Mouse (Mus musculus): ENCODE data around the gene Ccnd3. TPM values are rescaled to one million over a fixed set of nuclear protein-coding genes. Genes with fewer than 3 reads are reported as not detected.

Gene Ccnd3
- polyA plus RNA-seq, 1 experiment, result 181 TPM

DNA sequence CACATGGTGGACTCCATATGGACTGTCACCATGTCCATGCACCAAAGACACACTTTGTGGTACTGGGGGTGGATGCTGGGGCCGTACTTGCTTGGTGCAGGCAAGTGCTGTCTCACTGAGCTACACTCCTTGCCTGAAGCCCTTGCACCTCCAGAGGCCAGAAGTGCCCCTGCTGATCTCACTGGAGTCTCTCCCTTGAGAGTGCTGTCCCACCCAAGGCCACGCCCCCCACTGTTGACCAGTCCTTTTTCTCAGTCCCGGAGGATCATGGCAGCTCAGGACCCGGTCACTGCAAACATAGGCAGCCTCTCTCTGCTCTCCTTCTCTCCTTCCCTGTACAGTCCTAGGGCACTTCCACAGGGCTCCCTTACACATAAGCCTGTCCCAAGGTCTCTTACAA lies 30.6 kb upstream of the Ccnd3 start:
- H3K9ac ChIP-seq (ENCODE audit: low read depth, poor library complexity, severe bottlenecking), result no peak overlapping the region
- no peak overlapping the region for H3K4me3 ChIP-seq (ENCODE audit: low read depth, low read length)
- no peak for TF ChIP-seq POLR2A (IDR thresholded peaks at IDR 0.05; ENCODE audit: insufficient read depth, low read length)
- no peak for TF ChIP-seq CTCF (IDR thresholded peaks at IDR 0.05; ENCODE audit: low read depth, low read length)
- TF ChIP-seq EP300 (IDR thresholded peaks at IDR 0.05; ENCODE audit: insufficient read depth, low read depth, low read length), result no peak
- H3K4me1 ChIP-seq (ENCODE audit: control insufficient read depth, insufficient read depth, low read length), result peaks cover 9% of the 10 kb centered on the region
- H3K36me3 ChIP-seq (ENCODE audit: control insufficient read depth, insufficient read depth, low read length, poor library complexity, severe bottlenecking), result no peaks in the 10 kb centered on the region
- H3K27me3 ChIP-seq (ENCODE audit: control insufficient read depth, insufficient read depth, low read length, poor library complexity, severe bottlenecking), result no peaks in the 10 kb centered on the region
- H3K27ac ChIP-seq (ENCODE audit: insufficient read depth, low read length), result no peak overlapping the region
- H3K9me3 ChIP-seq (replicated peaks; ENCODE audit: control insufficient read depth, insufficient read depth, low read length, poor library complexity, severe bottlenecking), result no peaks in the 10 kb centered on the region

DNA sequence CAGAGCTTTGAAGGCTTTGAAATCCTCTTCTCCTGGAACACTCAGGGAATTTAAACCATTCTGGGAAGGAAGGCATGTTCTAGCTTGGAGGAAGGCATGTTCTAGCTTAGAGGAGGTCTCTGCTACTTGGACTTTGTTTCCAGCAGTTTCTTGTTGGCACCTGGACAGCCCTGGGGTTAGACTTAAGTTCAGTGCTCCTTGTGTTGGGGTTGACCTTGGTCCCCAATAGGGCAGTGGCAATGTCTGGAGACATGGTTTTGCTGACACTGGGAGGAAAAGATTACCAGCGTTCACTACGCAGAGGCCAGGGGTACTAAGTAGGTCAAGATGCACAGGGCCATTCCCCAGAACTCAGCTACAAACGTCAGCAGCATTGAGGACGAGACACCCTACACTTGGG lies 29.7 kb upstream of the Ccnd3 start:
- no peak overlapping the region for H3K4me3 ChIP-seq (ENCODE audit: low read depth, low read length)
- H3K27me3 ChIP-seq (ENCODE audit: control insufficient read depth, insufficient read depth, low read length, poor library complexity, severe bottlenecking), result no peaks in the 10 kb centered on the region
- H3K4me1 ChIP-seq (ENCODE audit: control insufficient read depth, insufficient read depth, low read length), result peaks cover 9% of the 10 kb centered on the region
- H3K9me3 ChIP-seq (replicated peaks; ENCODE audit: control insufficient read depth, insufficient read depth, low read length, poor library complexity, severe bottlenecking), result no peaks in the 10 kb centered on the region
- TF ChIP-seq EP300 (IDR thresholded peaks at IDR 0.05; ENCODE audit: insufficient read depth, low read depth, low read length) (no peak), CTCF (IDR thresholded peaks at IDR 0.05; ENCODE audit: low read depth, low read length) (no peak), POLR2A (IDR thresholded peaks at IDR 0.05; ENCODE audit: insufficient read depth, low read length) (no peak)
- H3K36me3 ChIP-seq (ENCODE audit: control insufficient read depth, insufficient read depth, low read length, poor library complexity, severe bottlenecking), result no peaks in the 10 kb centered on the region
- no peak overlapping the region for H3K9ac ChIP-seq (ENCODE audit: low read depth, poor library complexity, severe bottlenecking)
- H3K27ac ChIP-seq (ENCODE audit: insufficient read depth, low read length), result no peak overlapping the region

DNA sequence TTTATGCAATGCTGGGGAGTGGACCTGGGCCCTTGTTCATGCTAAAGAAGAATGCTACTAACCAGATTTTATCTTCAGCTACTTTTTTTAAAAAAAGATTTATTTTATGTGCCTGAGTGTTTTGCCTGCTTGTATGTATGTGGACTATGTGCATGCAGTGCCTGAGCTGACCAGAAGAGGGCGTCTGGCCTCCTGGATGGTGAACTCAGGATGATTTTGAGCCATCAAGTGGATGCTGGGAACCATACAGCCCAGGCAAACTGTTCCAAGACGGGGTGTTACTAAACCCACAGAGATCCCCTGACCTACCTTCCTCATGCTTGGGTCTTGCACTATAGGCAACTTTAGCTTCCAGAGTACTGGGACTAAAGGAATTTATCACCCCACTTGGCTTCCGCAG lies 29.1 kb upstream of the Ccnd3 start:
- Histone ChIP-seq H3K4me1 (ENCODE audit: control insufficient read depth, insufficient read depth, low read length) (peaks cover 9% of the 10 kb centered on the region), H3K27me3 (ENCODE audit: control insufficient read depth, insufficient read depth, low read length, poor library complexity, severe bottlenecking) (no peaks in the 10 kb centered on the region), H3K27ac (ENCODE audit: insufficient read depth, low read length) (no peak overlapping the region), H3K4me3 (ENCODE audit: low read depth, low read length) (no peak overlapping the region), H3K9ac (ENCODE audit: low read depth, poor library complexity, severe bottlenecking) (no peak overlapping the region), H3K9me3 (replicated peaks; ENCODE audit: control insufficient read depth, insufficient read depth, low read length, poor library complexity, severe bottlenecking) (no peaks in the 10 kb centered on the region), H3K36me3 (ENCODE audit: control insufficient read depth, insufficient read depth, low read length, poor library complexity, severe bottlenecking) (no peaks in the 10 kb centered on the region)
- TF ChIP-seq CTCF (IDR thresholded peaks at IDR 0.05; ENCODE audit: low read depth, low read length), result peak; percentile 95
- TF ChIP-seq EP300 (IDR thresholded peaks at IDR 0.05; ENCODE audit: insufficient read depth, low read depth, low read length), result no peak

DNA sequence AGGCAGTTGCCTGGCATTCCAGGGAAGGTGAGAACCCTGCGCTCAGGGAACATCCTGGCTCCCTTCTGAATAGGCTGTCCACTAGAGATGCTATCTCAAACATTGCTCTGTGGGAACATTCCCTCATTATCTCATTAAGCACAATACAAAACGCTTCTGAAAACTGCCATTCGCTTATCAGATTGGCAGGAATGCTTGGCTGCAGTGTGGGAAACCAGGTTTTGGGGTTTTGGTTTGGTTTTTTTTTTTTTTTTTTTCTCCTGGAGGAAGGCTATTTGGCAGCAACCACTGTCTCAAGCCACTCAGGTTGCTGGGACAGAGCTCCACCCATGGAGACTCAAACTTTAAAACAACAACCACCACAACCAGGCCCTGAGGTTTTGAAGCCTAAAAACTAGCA lies 25.0 kb upstream of the Ccnd3 start:
- Histone ChIP-seq H3K36me3 (ENCODE audit: control insufficient read depth, insufficient read depth, low read length, poor library complexity, severe bottlenecking) (no peaks in the 10 kb centered on the region), H3K27me3 (ENCODE audit: control insufficient read depth, insufficient read depth, low read length, poor library complexity, severe bottlenecking) (no peaks in the 10 kb centered on the region), H3K27ac (ENCODE audit: insufficient read depth, low read length) (no peak overlapping the region), H3K9ac (ENCODE audit: low read depth, poor library complexity, severe bottlenecking) (no peak overlapping the region), H3K9me3 (replicated peaks; ENCODE audit: control insufficient read depth, insufficient read depth, low read length, poor library complexity, severe bottlenecking) (no peaks in the 10 kb centered on the region), H3K4me3 (ENCODE audit: low read depth, low read length) (no peak overlapping the region), H3K4me1 (ENCODE audit: control insufficient read depth, insufficient read depth, low read length) (peaks cover 6% of the 10 kb centered on the region)
- TF ChIP-seq EP300 (IDR thresholded peaks at IDR 0.05; ENCODE audit: insufficient read depth, low read depth, low read length), result no peak

DNA sequence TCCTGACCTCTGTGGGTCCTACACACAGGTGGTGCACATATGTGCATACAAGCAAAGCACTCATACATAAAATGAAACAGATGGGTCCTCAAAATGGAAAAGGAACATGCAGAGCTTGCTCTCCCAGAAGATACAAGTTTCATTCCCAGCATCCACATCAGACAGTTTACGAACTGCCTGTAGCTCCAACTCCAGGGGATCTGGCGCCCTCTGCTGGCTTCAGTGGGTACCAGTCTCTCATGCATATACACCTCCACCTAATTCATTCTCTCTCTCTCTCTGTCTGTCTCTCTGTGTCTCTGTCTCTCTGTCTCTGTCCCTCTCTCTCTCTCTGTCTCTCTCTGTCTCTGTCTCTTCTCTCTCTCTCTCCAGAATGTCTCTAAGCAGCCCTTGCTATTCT lies 22.4 kb upstream of the Ccnd3 start:
- Histone ChIP-seq H3K36me3 (ENCODE audit: control insufficient read depth, insufficient read depth, low read length, poor library complexity, severe bottlenecking) (no peaks in the 10 kb centered on the region), H3K27me3 (ENCODE audit: control insufficient read depth, insufficient read depth, low read length, poor library complexity, severe bottlenecking) (no peaks in the 10 kb centered on the region), H3K9me3 (replicated peaks; ENCODE audit: control insufficient read depth, insufficient read depth, low read length, poor library complexity, severe bottlenecking) (no peaks in the 10 kb centered on the region), H3K9ac (ENCODE audit: low read depth, poor library complexity, severe bottlenecking) (no peak overlapping the region), H3K27ac (ENCODE audit: insufficient read depth, low read length) (no peak overlapping the region), H3K4me1 (ENCODE audit: control insufficient read depth, insufficient read depth, low read length) (peaks cover 7% of the 10 kb centered on the region), H3K4me3 (ENCODE audit: low read depth, low read length) (no peak overlapping the region)
- 0 out of 2 replicates have a peak, but pooled peaks have one; percentile 30 for TF ChIP-seq EP300 (IDR thresholded peaks at IDR 0.05; ENCODE audit: insufficient read depth, low read depth, low read length)
- no peak for TF ChIP-seq POLR2A (IDR thresholded peaks at IDR 0.05; ENCODE audit: insufficient read depth, low read length)
- TF ChIP-seq CTCF (IDR thresholded peaks at IDR 0.05; ENCODE audit: low read depth, low read length), result peak; percentile 97

DNA sequence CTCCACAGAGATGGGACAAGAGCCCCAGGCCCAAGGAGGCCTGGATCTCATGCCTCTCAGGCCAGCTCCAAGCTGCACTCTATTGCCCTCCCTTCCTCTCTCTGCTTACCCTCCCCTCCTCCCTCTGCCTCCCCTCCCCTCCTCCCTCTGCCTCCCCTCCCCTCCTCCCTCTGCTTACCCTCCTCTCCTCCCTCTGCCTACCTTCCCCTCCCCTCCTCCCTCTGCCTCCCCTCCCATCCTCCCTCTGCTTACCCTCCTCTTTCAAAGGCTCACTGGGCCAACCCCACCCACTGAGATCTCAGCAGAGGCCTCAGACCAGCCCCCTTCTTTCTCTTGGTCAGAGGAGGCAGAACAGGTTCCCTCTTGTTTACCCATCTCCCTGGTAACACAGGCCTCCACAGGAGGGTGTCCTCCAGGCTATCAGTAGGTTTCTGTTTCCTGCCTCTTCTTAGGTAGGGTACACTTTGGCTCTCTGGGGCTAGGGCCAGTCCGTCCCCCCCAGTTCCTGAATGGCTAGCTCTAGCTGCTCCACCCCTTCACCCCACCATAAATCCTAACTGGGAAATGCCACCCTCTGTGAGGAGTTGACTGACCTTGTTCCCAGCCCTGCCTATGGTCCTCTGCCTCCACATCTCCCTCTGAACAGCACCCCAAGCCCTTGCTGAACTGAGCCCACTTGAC lies 20.5 kb upstream of the Ccnd3 start:
- H3K9me3 ChIP-seq (replicated peaks; ENCODE audit: control insufficient read depth, insufficient read depth, low read length, poor library complexity, severe bottlenecking), result no peaks in the 10 kb centered on the region
- TF ChIP-seq POLR2A (IDR thresholded peaks at IDR 0.05; ENCODE audit: insufficient read depth, low read length) (no peak), CTCF (IDR thresholded peaks at IDR 0.05; ENCODE audit: low read depth, low read length) (no peak), EP300 (IDR thresholded peaks at IDR 0.05; ENCODE audit: insufficient read depth, low read depth, low read length) (no peak)
- H3K4me3 ChIP-seq (ENCODE audit: low read depth, low read length), result no peak overlapping the region
- H3K36me3 ChIP-seq (ENCODE audit: control insufficient read depth, insufficient read depth, low read length, poor library complexity, severe bottlenecking), result peaks cover 5% of the 10 kb centered on the region
- no peak overlapping the region for H3K9ac ChIP-seq (ENCODE audit: low read depth, poor library complexity, severe bottlenecking)
- peaks cover 10% of the 10 kb centered on the region for H3K4me1 ChIP-seq (ENCODE audit: control insufficient read depth, insufficient read depth, low read length)
- H3K27me3 ChIP-seq (ENCODE audit: control insufficient read depth, insufficient read depth, low read length, poor library complexity, severe bottlenecking), result no peaks in the 10 kb centered on the region
- peak overlapping the region; percentile 77 for H3K27ac ChIP-seq (ENCODE audit: insufficient read depth, low read length)
